Mouse (Mus musculus) cerebellum, adult 2 months (tissue): ENCODE data around the gene Pik3c2g.

Experiments used
- CTCF ChIP-seq: fragments of 200-500 bp; IDR thresholded peaks from 2 replicates; pipeline ENCODE4 v1.5.1; 2011; ENCODE audit warnings: low read depth, mild to moderate bottlenecking, control low read depth, low read length, moderate library complexity, borderline replicate concordance; ENCODE audit not compliant: insufficient read depth
- POLR2A ChIP-seq: fragments of 200-500 bp; IDR thresholded peaks from 2 replicates; pipeline ENCODE4 v1.6.1; 2011; ENCODE audit warnings: low read length, control low read depth, borderline replicate concordance; ENCODE audit not compliant: insufficient read depth

DNA sequence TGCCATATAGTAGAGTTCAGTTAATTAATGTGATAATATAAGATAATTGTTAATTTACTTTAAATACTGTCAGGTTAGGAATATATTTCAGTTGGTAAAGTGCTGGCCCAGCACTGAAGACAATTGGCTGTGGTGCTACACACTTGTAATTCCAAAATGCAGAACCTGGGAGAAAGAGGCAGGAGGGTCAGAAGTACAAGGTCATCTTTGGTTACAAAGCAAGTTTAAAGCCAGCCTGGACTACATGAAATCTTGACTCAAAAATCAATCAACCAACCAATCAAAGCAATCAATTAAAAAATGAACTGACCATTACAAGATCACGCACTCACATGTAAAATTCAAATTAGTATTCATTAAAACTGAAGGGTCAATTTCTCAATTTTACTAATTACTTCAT lies 289.7 kb downstream of the Pik3c2g start:
- no peak for TF ChIP-seq CTCF
- no peak for TF ChIP-seq POLR2A
